Mouse (Mus musculus) embryonic facial prominence, embryonic 11.5 days (tissue): ENCODE data around the gene Tmprss6. TPM values are rescaled to one million over a fixed set of nuclear protein-coding genes. Genes with fewer than 3 reads are reported as not detected.

Experiments used
- ATAC-seq: fragments of 200-750 bp; cut with Nextera tagmentation; replicated peaks from 2 replicates; pipeline ENCODE4 v1.8.0; 2017; ENCODE audit warnings: low read depth; ENCODE audit not compliant: insufficient number of reproducible peaks, low FRiP score, low TSS enrichment
- DNase-seq: peaks from one replicate; pipeline ENCODE4 v3.0.0-alpha.2; 2015; ENCODE audit warnings: low spot score
- H3K27ac ChIP-seq: fragments of 300-500 bp; sonication (generic); replicated peaks from 2 replicates; pipeline ENCODE4 v1.5.1; 2014; ENCODE audit warnings: mild to moderate bottlenecking, low read depth, low read length, control low read depth
- H3K27me3 ChIP-seq: fragments of 300-500 bp; sonication (generic); 2 replicates; pipeline ENCODE4 v1.6.1; 2014; ENCODE audit warnings: mild to moderate bottlenecking, low read length, moderate library complexity, mixed read lengths; ENCODE audit not compliant: control insufficient read depth, insufficient read depth
- H3K36me3 ChIP-seq: fragments of 300-500 bp; sonication (generic); replicated peaks from 2 replicates; pipeline ENCODE4 v1.6.1; 2014; ENCODE audit warnings: low read depth, mild to moderate bottlenecking, low read length, moderate library complexity, mixed read lengths; ENCODE audit not compliant: control insufficient read depth, insufficient read depth
- H3K4me1 ChIP-seq: fragments of 300-500 bp; sonication (generic); 2 replicates; pipeline ENCODE4 v1.6.1; 2014; ENCODE audit warnings: low read length, mixed read lengths; ENCODE audit not compliant: control insufficient read depth, insufficient read depth
- H3K4me2 ChIP-seq: fragments of 300-500 bp; sonication (generic); 2 replicates; pipeline ENCODE4 v1.6.1; 2014; ENCODE audit warnings: low read depth, mild to moderate bottlenecking, control low read depth, low read length, moderate library complexity
- H3K4me3 ChIP-seq: fragments of 300-500 bp; sonication (generic); 2 replicates; pipeline ENCODE4 v1.5.1; 2014; ENCODE audit warnings: low read depth, low read length, control low read depth
- H3K9ac ChIP-seq: fragments of 300-500 bp; sonication (generic); replicated peaks from 2 replicates; pipeline ENCODE4 v1.6.1; 2014; ENCODE audit warnings: mild to moderate bottlenecking, control low read depth, low read length
- H3K9me3 ChIP-seq: fragments of 300-500 bp; sonication (generic); replicated peaks from 2 replicates; pipeline ENCODE4 v1.6.1; 2016; ENCODE audit warnings: mild to moderate bottlenecking, low read length, inconsistent platforms, mixed read lengths; ENCODE audit not compliant: control insufficient read depth
- WGBS: fragments of 180-500 bp; shearing (Covaris S2); extraction: QIAGEN DNeasy Blood & Tissue Kit; methylation state at CpG from one replicate; pipeline ENCODE4 v1.1.7; 2014; 5-methylcytosine and 5-hydroxymethylcytosine counted together
- polyA plus RNA-seq: library from polyadenylated mRNA; unstranded; fragments of >200 nt; fragmentation: Nextera tagmentation; extraction: Ambion mirVana; gene quantifications from 2 replicates; pipeline ENCODE4 v1.2.1, GENCODE M21; 2014

The Tmprss6 gene
- polyA plus RNA-seq, 1 experiment from 2014 or later, result 0.21 TPM

GRCm38 (mm10) chr15:78438973-78439372 lies 29.5 kb downstream of the Tmprss6 start:
- no peaks in the 10 kb centered on the region for H3K9me3 ChIP-seq
- H3K27ac ChIP-seq, result no peak overlapping the region
- H3K9ac ChIP-seq, result no peak overlapping the region
- H3K4me3 ChIP-seq, result no peak overlapping the region
- peaks cover 15% of the 10 kb centered on the region; the same call in 1 of the 2 replicates for H3K4me1 ChIP-seq
- WGBS, result 60% methylated on average over 9 of the region's 9 CpGs
- ATAC-seq, result no peak
- H3K27me3 ChIP-seq, result no peaks in the 10 kb centered on the region; the same call in 1 of the 2 replicates
- H3K4me2 ChIP-seq, result no peak overlapping the region
- no peak for DNase-seq
- no peaks in the 10 kb centered on the region for H3K36me3 ChIP-seq

GRCm38 (mm10) chr15:78438505-78438904 lies 29.9 kb downstream of the Tmprss6 start:
- no peak overlapping the region for H3K9ac ChIP-seq
- peaks cover 15% of the 10 kb centered on the region; the same call in 1 of the 2 replicates for H3K4me1 ChIP-seq

GRCm38 (mm10) chr15:78438018-78438394 lies 30.4 kb downstream of the Tmprss6 start:
- no peak overlapping the region for H3K27ac ChIP-seq
- no peak overlapping the region for H3K4me3 ChIP-seq
- H3K36me3 ChIP-seq, result no peaks in the 10 kb centered on the region; the same call in 1 of the 2 replicates
- 0 out of 2 replicates have a peak overlapping the region, but pooled peaks have one; percentile 13 for H3K9ac ChIP-seq
- H3K4me1 ChIP-seq, result peaks cover 15% of the 10 kb centered on the region; the same call in 1 of the 2 replicates
- no peaks in the 10 kb centered on the region for H3K9me3 ChIP-seq
- no peak for ATAC-seq
- no peak for DNase-seq
- 36% methylated on average over 4 of the region's 4 CpGs for WGBS
- no peaks in the 10 kb centered on the region; the same call in 1 of the 2 replicates for H3K27me3 ChIP-seq
- H3K4me2 ChIP-seq, result no peak overlapping the region

More at GRCm38 (mm10) chr15:78438505-78438904, 29.9 kb downstream of the Tmprss6 start:
- H3K4me3 ChIP-seq, result no peak overlapping the region
- no peak for ATAC-seq
- DNase-seq, result no peak
- H3K27ac ChIP-seq, result no peak overlapping the region
- no peaks in the 10 kb centered on the region; the same call in 1 of the 2 replicates for H3K27me3 ChIP-seq
- H3K36me3 ChIP-seq, result no peaks in the 10 kb centered on the region; the same call in 1 of the 2 replicates
- H3K4me2 ChIP-seq, result no peak overlapping the region
- 50% methylated on average over 8 of the region's 8 CpGs for WGBS
- no peaks in the 10 kb centered on the region for H3K9me3 ChIP-seq

GRCm38 (mm10) chr15:78437237-78438017 lies 31.0 kb downstream of the Tmprss6 start:
- Histone ChIP-seq H3K4me1 (peaks cover 15% of the 10 kb centered on the region; the same call in 1 of the 2 replicates), H3K27ac (no peak overlapping the region), H3K9ac (peak overlapping the region; percentile 52), H3K27me3 (no peaks in the 10 kb centered on the region; the same call in 1 of the 2 replicates), H3K4me3 (peak overlapping the region; percentile 20), H3K9me3 (no peaks in the 10 kb centered on the region), H3K36me3 (no peaks in the 10 kb centered on the region; the same call in 1 of the 2 replicates), H3K4me2 (peak overlapping the region; percentile 39)
- 13% methylated on average over 21 of the region's 23 CpGs for WGBS
- ATAC-seq (no peak), DNase-seq (peak; percentile 47)

- H3K36me3 ChIP-seq, result no peaks in the 10 kb centered on the region; the same call in 1 of the 2 replicates
- H3K4me3 ChIP-seq, result peak overlapping the region; percentile 20; the same call in 1 of the 2 replicates
- H3K4me2 ChIP-seq, result peak overlapping the region; percentile 39
- ATAC-seq (peak; percentile 26; the same call in 1 of the 2 replicates), DNase-seq (peak; percentile 68)
- H3K27ac ChIP-seq, result no peak overlapping the region
- peak overlapping the region; percentile 52 for H3K9ac ChIP-seq
- H3K9me3 ChIP-seq, result no peaks in the 10 kb centered on the region
- H3K4me1 ChIP-seq, result peaks cover 15% of the 10 kb centered on the region; the same call in 1 of the 2 replicates
- 12% methylated on average over 25 of the region's 32 CpGs for WGBS
- no peaks in the 10 kb centered on the region; the same call in 1 of the 2 replicates for H3K27me3 ChIP-seq
Observed at GRCm38 (mm10) chr15:78436380-78437192, 31.8 kb downstream of the Tmprss6 start.

- Histone ChIP-seq H3K27ac (no peak overlapping the region), H3K36me3 (no peaks in the 10 kb centered on the region; the same call in 1 of the 2 replicates), H3K4me1 (peaks cover 15% of the 10 kb centered on the region; the same call in 1 of the 2 replicates)
Observed at GRCm38 (mm10) chr15:78435681-78436080, 32.8 kb downstream of the Tmprss6 start.

GRCm38 (mm10) chr15:78434896-78435520 lies 33.4 kb downstream of the Tmprss6 start:
- DNase-seq, result peak; percentile 67
- Histone ChIP-seq H3K4me3 (no peak overlapping the region), H3K36me3 (no peaks in the 10 kb centered on the region; the same call in 1 of the 2 replicates), H3K4me1 (peaks cover 15% of the 10 kb centered on the region; the same call in 1 of the 2 replicates), H3K27me3 (no peaks in the 10 kb centered on the region; the same call in 1 of the 2 replicates), H3K27ac (no peak overlapping the region), H3K4me2 (no peak overlapping the region), H3K9me3 (no peaks in the 10 kb centered on the region), H3K9ac (no peak overlapping the region)
- no peak for ATAC-seq
- WGBS, result 22% methylated on average over 6 of the region's 6 CpGs

More at GRCm38 (mm10) chr15:78435681-78436080, 32.8 kb downstream of the Tmprss6 start:
- 79% methylated on average over 11 of the region's 11 CpGs for WGBS
- no peak overlapping the region for H3K4me3 ChIP-seq
- H3K9ac ChIP-seq, result no peak overlapping the region
- no peaks in the 10 kb centered on the region for H3K9me3 ChIP-seq
- no peaks in the 10 kb centered on the region; the same call in 1 of the 2 replicates for H3K27me3 ChIP-seq
- no peak overlapping the region for H3K4me2 ChIP-seq
- ATAC-seq (no peak), DNase-seq (no peak)
